Mouse (Mus musculus) megakaryocyte, embryonic 14.5 days (primary cell): ENCODE results near the gene Iqck.

Experiments
- FLI1 ChIP-seq: IDR thresholded peaks from 2 replicates; pipeline ENCODE4 v1.6.1; 2012; ENCODE audit warnings: low read length, inconsistent platforms, mixed read lengths
- GATA1 ChIP-seq: IDR thresholded peaks from 3 replicates; pipeline ENCODE4 v1.6.1; 2012; ENCODE audit warnings: mixed read lengths, low read length, inconsistent platforms, borderline replicate concordance

GRCm38 (mm10) chr7:118819666-118820065 is 35.9 kb upstream of the Iqck start:
- TF ChIP-seq GATA1 (no peak), FLI1 (no peak)
